Mouse (Mus musculus): ENCODE measurements around the gene Shank2. TPM values are rescaled to one million over a fixed set of nuclear protein-coding genes. Genes with fewer than 3 reads are reported as not detected.

The Shank2 gene
- polyA plus RNA-seq, 1 experiment from 2014 or later: 0.60 TPM

GRCm38 (mm10) chr7:144461246-144461902 lies 459.6 kb downstream of the Shank2 start:
- Histone ChIP-seq H3K4me2 (no peak overlapping the region), H3K36me3 (peaks cover 98% of the 10 kb centered on the region), H3K9me3 (no peaks in the 10 kb centered on the region), H3K27ac (no peak overlapping the region), H3K4me3 (replicated peaks) (no peak overlapping the region), H3K27me3 (no peaks in the 10 kb centered on the region), H3K4me1 (replicated peaks) (0 out of 2 replicates have a peak, but pooled peaks cover 11% of the 10 kb centered on the region), H3K9ac (replicated peaks) (no peak overlapping the region)
- 92% methylated on average over 6 of the region's 6 CpGs for WGBS
- ATAC-seq (ENCODE audit: insufficient number of reproducible peaks, insufficient read depth, low FRiP score, low TSS enrichment, low read depth): no peak

GRCm38 (mm10) chr7:144462577-144462976 lies 460.8 kb downstream of the Shank2 start:
- 85% methylated on average over 7 of the region's 7 CpGs for WGBS
- ATAC-seq (ENCODE audit: insufficient number of reproducible peaks, insufficient read depth, low FRiP score, low TSS enrichment, low read depth): no peak
- Histone ChIP-seq H3K4me1 (replicated peaks) (no peaks in the 10 kb centered on the region), H3K4me3 (replicated peaks) (no peak overlapping the region), H3K4me2 (no peak overlapping the region), H3K9me3 (no peaks in the 10 kb centered on the region), H3K36me3 (peaks cover 89% of the 10 kb centered on the region), H3K27ac (no peak overlapping the region), H3K27me3 (no peaks in the 10 kb centered on the region), H3K9ac (replicated peaks) (no peak overlapping the region)

- Histone ChIP-seq H3K9me3 (no peaks in the 10 kb centered on the region), H3K27ac (no peak overlapping the region; the same call in 1 of the 2 replicates), H3K36me3 (peaks cover 27% of the 10 kb centered on the region), H3K9ac (replicated peaks) (peak overlapping the region; percentile 95; the same call in 1 of the 2 replicates), H3K4me1 (replicated peaks) (peaks cover 15% of the 10 kb centered on the region), H3K4me2 (peak overlapping the region; percentile 83), H3K27me3 (no peaks in the 10 kb centered on the region), H3K4me3 (replicated peaks) (no peak overlapping the region)
- 70% methylated on average over 5 of the region's 5 CpGs for WGBS
- no peak for ATAC-seq (ENCODE audit: insufficient number of reproducible peaks, insufficient read depth, low FRiP score, low TSS enrichment, low read depth)
Measured at GRCm38 (mm10) chr7:144468741-144469140, 467.0 kb downstream of the Shank2 start.

- ATAC-seq (ENCODE audit: insufficient number of reproducible peaks, insufficient read depth, low FRiP score, low TSS enrichment, low read depth): no peak
- Histone ChIP-seq H3K9me3 (no peaks in the 10 kb centered on the region), H3K36me3 (peaks cover 23% of the 10 kb centered on the region), H3K27me3 (no peaks in the 10 kb centered on the region), H3K4me1 (replicated peaks) (peaks cover 15% of the 10 kb centered on the region), H3K27ac (peak overlapping the region; percentile 74; the same call in 1 of the 2 replicates), H3K4me2 (peak overlapping the region; percentile 83), H3K9ac (replicated peaks) (peak overlapping the region; percentile 95), H3K4me3 (replicated peaks) (peak overlapping the region; percentile 87)
- WGBS: 22% methylated on average over 4 of the region's 4 CpGs
Measured at GRCm38 (mm10) chr7:144469181-144469641, 467.5 kb downstream of the Shank2 start.

- Histone ChIP-seq H3K4me2 (peak overlapping the region; percentile 83), H3K9me3 (no peaks in the 10 kb centered on the region), H3K27me3 (no peaks in the 10 kb centered on the region), H3K36me3 (peaks cover 15% of the 10 kb centered on the region), H3K27ac (peak overlapping the region; percentile 74), H3K9ac (replicated peaks) (peak overlapping the region; percentile 95), H3K4me3 (replicated peaks) (peak overlapping the region; percentile 87), H3K4me1 (replicated peaks) (peaks cover 15% of the 10 kb centered on the region)
- WGBS: 2% methylated on average over 31 of the region's 31 CpGs
- no peak for ATAC-seq (ENCODE audit: insufficient number of reproducible peaks, insufficient read depth, low FRiP score, low TSS enrichment, low read depth)
Measured at GRCm38 (mm10) chr7:144469908-144470544, 468.3 kb downstream of the Shank2 start.

- Histone ChIP-seq H3K27ac (peak within 1 kb of the TSS; percentile 74), H3K4me1 (replicated peaks) (peaks cover 15% of the 10 kb centered on the region), H3K4me3 (replicated peaks) (peak within 1 kb of the TSS; percentile 87), H3K27me3 (no peaks in the 10 kb centered on the region), H3K9ac (replicated peaks) (peak within 1 kb of the TSS; percentile 95), H3K36me3 (peaks cover 12% of the 10 kb centered on the region), H3K9me3 (no peaks in the 10 kb centered on the region), H3K4me2 (peak within 1 kb of the TSS; percentile 83)
- peak; percentile 91 for ATAC-seq (ENCODE audit: insufficient number of reproducible peaks, insufficient read depth, low FRiP score, low TSS enrichment, low read depth)
- WGBS: 2% methylated on average over 30 of the region's 30 CpGs
Measured at GRCm38 (mm10) chr7:144470545-144471059, 468.9 kb downstream of the Shank2 start, which contains the start of gene Cttn. Gene Cttn (minus strand): TSS chr7:144471009.

- 92% methylated on average over 2 of the region's 2 CpGs for WGBS
Measured at GRCm38 (mm10) chr7:144471103-144471502, 469.4 kb downstream of the Shank2 start.

GRCm38 (mm10) chr7:144473486-144473885 lies 471.8 kb downstream of the Shank2 start:
- Histone ChIP-seq H3K36me3 (peaks cover 24% of the 10 kb centered on the region), H3K4me3 (replicated peaks) (no peak overlapping the region), H3K4me2 (no peak overlapping the region), H3K9ac (replicated peaks) (no peak overlapping the region), H3K27ac (no peak overlapping the region), H3K27me3 (no peaks in the 10 kb centered on the region), H3K9me3 (no peaks in the 10 kb centered on the region), H3K4me1 (replicated peaks) (peaks cover 14% of the 10 kb centered on the region)
- ATAC-seq (ENCODE audit: insufficient number of reproducible peaks, insufficient read depth, low FRiP score, low TSS enrichment, low read depth): no peak
- WGBS: 65% methylated on average over 4 of the region's 4 CpGs

More at GRCm38 (mm10) chr7:144471103-144471502, 469.4 kb downstream of the Shank2 start:
- ATAC-seq (ENCODE audit: insufficient number of reproducible peaks, insufficient read depth, low FRiP score, low TSS enrichment, low read depth): no peak
- Histone ChIP-seq H3K9ac (replicated peaks) (peak overlapping the region; percentile 95), H3K4me2 (peak overlapping the region; percentile 83), H3K9me3 (no peaks in the 10 kb centered on the region), H3K4me3 (replicated peaks) (peak overlapping the region; percentile 87), H3K27me3 (no peaks in the 10 kb centered on the region), H3K36me3 (peaks cover 13% of the 10 kb centered on the region; the same call in 1 of the 2 replicates), H3K4me1 (replicated peaks) (peaks cover 15% of the 10 kb centered on the region), H3K27ac (no peak overlapping the region)

Small RNA genes within 50 kb of the gene (microRNA-seq; reads per million reads assigned to microRNA genes)
- 1.6 reads per million for gene Mir3105

Other genes starting within 250 kb of the Shank2 start
- 26.1 and 30.4 TPM in 2 replicates for gene Osbpl5, start 244.9 kb upstream of the Shank2 start, polyA plus RNA-seq (2016; fragmentation: Nextera tagmentation; extraction: Ambion mirVana)
- not detected in 2 replicates for gene Mrgprg, start 234.9 kb upstream of the Shank2 start, polyA plus RNA-seq (2016; fragmentation: Nextera tagmentation; extraction: Ambion mirVana)
- 1.2 and 1.6 TPM in 2 replicates for gene Mrgpre, start 217.4 kb upstream of the Shank2 start, polyA plus RNA-seq (2016; fragmentation: Nextera tagmentation; extraction: Ambion mirVana)
- 8.9 and 9.3 TPM in 2 replicates for gene Nadsyn1, start 179.1 kb upstream of the Shank2 start, polyA plus RNA-seq (2016; fragmentation: Nextera tagmentation; extraction: Ambion mirVana)
- gene Dhcr7, start 178.8 kb upstream of the Shank2 start, polyA plus RNA-seq (2016; fragmentation: Nextera tagmentation; extraction: Ambion mirVana): 31.0 and 38.9 TPM in 2 replicates
- gene Gm498, start 135.1 kb upstream of the Shank2 start, polyA plus RNA-seq (2016; fragmentation: Nextera tagmentation; extraction: Ambion mirVana): not detected in 2 replicates